Mouse (Mus musculus) left cerebral cortex, postnatal 36 days (tissue): ENCODE measurements around the gene Papss1. TPM values are rescaled to one million over a fixed set of nuclear protein-coding genes. Genes with fewer than 3 reads are reported as not detected.

ENCODE experiments used
- DNase-seq, 2 experiments: peaks; one replicate each; pipeline ENCODE4 v3.0.0; 2021 to 2022; ENCODE audit warnings: low spot score in 2 of 2, mixed read lengths in 1 of 2
- intact Hi-C: fragments of 180-260 bp; cut with DNase I; formaldehyde crosslinking; loops from one replicate; pipeline ENCODE4 v1.15.1; 2025
- total RNA-seq, 2 experiments: library from RNA; stranded (reverse); gene quantifications; 2 replicates each; pipeline ENCODE4 v1.2.3; 2021

The Papss1 gene
- total RNA-seq, 2 experiments from 2014 or later, result 64.4 to 68.6 TPM

GRCm38 (mm10) chr3:131691202-131691601, 126.6 kb downstream of the Papss1 start:
- no peak for DNase-seq
- intact Hi-C loops, result no loop called here

Other genes starting within 250 kb of the Papss1 start
- 1 to 10 TPM; 1.9 to 3.4 TPM for gene Sgms2, start 73.4 kb upstream of the Papss1 start, total RNA-seq